Mouse (Mus musculus) A20 (cell line): ENCODE results near the gene Dscam.
"Not testable (repeated sequence)": the region's sequence is repeated elsewhere in the genome, so short reads cannot be mapped to it uniquely, and the experiment has no call there.

ENCODE experiments used
- DNase-seq: peaks from one replicate; pipeline ENCODE4 v3.0.0-alpha.2; 2011; ENCODE audit warnings: low read depth, low spot score

The Dscam gene

DNA sequence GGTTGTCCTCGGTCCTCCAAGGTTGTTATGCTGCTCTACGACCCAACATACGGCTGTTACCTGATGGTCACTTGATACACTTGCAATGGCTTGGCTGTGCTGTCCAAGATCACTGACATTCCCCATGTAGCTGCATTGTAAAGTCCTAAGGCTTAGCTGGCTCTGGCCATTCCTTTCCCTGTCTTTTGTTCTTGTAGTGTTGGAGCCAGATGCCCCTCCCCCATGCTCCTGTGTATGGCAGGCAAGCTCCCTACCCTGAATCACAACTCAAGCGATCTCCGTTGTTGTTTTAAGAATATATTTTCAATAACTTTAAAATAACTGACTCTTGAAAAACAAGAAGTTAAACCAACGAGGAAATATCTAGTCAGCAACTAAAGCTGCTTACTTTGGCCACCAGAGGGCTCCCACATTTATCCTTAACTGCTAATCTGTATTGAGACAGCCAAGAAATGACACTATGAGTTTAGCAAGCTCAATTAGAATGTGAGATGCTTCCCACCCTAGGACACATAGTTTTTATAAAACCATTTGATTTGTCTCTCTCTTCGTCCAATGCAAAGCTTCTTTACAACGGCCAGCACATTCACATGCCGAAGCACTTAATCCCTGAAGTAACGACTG lies 273.9 kb downstream of the Dscam start:
- DNase-seq: peak; percentile 40

DNA sequence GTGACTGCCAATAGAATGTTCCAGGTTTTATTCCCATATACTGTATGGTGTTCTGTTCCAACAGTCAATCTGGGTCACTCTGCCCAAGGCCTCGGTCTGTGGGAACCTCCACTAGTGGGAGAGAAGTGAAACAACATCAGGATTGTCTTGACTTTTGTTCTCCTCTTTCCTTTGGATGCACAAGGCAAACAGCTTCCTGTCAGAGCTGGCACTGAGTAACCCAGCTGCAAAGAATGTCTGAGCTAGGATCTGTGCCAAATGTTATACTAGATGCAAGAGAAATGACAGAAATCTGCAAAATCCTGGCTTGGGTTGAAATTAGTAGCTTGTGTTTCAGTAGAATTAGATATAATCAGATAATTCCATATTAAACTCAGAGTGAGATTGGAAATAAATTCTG lies 282.5 kb downstream of the Dscam start:
- DNase-seq: no peak

DNA sequence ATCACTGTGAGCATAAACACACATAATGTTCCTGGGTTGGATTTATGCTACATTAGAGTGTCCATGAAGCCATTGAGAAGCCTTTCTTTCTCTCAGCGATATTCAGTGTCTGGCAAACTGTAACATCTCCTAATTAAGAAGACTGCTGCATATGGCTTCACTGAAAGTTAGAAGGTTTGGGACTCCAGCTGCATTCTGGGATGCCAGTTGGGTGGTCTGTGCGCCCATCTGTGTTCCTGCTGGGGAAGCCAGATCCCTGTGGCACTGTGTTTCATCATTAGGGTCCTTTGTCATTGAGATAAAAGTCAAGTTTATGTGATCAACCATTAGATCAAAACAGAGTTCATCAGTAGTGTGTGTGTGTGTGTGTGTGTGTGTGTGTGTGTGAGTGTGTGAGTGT lies 284.7 kb downstream of the Dscam start:
- DNase-seq: no peak

GRCm38 (mm10) chr16:96884590-96884989 lies 286.0 kb downstream of the Dscam start:
- DNase-seq: not testable (repeated sequence)

DNA sequence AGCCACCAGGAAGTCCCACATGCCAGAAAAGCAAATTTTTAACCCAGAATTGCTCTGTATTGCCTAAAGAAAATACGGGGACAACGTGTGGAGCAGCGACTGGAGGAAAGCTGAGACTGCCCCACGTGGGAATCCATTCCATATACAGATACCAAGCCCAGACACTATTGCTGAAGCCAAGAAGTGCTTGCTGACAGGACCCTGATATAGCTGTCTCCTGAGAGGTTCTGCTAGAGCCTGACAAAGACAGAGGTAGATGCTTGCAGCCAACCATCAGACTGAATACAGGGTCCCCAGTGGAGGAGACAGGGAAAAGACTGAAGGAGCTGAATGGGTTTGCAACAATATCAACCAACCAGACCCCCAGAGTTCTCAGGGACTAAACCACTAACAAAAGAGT lies 293.3 kb downstream of the Dscam start:
- no peak for DNase-seq

- no peak for DNase-seq
Measured at GRCm38 (mm10) chr16:96872799-96873198, 297.8 kb downstream of the Dscam start.

DNA sequence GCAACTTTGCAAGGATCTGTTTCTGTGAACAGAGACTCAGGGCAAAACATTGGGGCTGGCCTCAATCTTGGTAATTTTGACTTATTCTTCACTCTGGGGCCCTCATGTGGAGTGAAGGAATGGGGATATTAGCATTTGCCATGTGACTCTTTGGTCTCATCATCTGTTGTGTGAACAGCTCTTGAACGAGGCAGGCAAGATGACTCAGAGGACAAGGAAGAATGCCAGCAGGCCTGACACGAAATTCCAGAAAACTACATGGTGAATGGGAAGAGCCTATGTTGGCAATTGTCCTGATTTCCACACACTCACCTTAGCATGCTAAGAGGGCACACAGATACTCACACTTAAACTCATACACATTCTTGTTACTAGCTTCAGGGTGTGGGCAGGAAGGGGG lies 313.0 kb downstream of the Dscam start:
- DNase-seq: no peak

DNA sequence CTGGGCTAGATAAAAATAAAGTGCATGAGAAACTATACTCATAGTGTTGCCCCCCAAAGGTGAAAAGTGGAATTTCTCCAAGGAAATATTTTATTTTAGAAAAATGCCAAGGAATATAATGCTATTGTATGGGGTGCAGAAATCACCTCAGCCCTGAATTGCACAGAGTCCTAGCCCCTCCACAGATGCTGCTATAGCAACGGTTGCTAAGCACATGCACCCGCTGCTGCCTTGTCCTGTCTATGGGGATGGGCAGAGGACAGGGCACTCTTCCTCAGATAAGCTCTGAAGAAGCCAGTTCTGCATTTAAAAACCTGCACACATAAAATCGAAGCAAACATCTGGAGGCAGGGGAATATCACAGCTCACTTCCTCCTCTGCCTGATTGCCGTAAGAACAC lies 315.5 kb downstream of the Dscam start:
- DNase-seq: peak; percentile 5

GRCm38 (mm10) chr16:96852383-96852782 lies 318.2 kb downstream of the Dscam start:
- DNase-seq: peak; percentile 37

DNA sequence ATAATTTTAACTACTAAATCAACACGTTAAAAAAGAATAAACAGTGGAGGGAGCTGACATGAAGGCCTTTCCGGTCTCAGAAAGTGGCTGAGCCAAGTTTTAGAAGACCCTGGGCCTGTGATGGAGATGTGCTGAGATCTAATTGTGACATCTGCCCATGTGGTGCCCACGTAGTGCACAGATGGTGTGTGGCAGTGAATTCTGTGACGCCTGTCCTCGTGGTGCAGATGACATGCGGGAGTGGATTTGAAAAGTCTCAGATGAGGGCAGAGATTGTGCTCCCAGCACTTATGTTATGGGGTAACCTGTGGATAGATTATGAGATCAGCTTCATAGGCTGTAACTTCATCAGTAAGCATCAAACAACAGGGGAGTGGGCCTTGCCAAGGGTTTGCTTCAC lies 321.6 kb downstream of the Dscam start:
- no peak for DNase-seq

DNA sequence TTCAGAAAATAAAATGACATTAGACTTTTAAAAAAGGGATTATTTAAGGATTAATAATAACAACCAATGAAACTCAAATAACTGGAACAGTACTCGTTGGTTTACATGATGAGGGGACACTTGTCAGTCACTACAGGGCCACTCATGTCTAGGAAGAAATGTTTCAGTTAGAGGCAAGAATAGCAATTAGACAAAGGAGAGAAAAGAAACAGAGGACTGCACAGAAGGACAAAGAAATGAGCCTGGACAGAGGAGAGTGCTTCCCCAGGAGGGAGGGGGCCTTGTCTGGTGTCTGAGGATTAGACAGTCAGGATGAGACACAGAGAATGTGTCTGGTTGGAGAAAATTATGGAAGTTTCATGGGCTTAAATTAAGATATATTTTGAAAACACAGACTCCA lies 324.0 kb downstream of the Dscam start:
- no peak for DNase-seq

DNA sequence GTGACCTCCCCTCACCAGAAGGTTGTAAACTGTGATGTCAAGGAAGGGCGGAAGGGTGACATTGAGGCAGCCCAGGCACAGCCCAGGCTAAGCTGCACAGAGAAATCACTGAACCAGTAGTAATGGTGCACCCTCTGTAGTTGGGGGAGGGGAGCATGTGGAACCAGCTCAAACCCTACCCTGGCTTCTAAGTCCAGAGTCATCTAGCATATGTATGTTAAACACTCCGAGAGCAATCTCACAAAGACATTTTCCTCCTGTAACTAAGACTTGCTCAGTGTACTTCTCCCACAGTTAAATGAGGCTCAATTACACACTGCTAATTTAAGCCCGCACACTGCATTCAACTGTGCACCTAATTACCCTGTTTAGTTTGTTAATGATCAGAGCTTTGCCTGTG lies 324.4 kb downstream of the Dscam start:
- DNase-seq: no peak

DNA sequence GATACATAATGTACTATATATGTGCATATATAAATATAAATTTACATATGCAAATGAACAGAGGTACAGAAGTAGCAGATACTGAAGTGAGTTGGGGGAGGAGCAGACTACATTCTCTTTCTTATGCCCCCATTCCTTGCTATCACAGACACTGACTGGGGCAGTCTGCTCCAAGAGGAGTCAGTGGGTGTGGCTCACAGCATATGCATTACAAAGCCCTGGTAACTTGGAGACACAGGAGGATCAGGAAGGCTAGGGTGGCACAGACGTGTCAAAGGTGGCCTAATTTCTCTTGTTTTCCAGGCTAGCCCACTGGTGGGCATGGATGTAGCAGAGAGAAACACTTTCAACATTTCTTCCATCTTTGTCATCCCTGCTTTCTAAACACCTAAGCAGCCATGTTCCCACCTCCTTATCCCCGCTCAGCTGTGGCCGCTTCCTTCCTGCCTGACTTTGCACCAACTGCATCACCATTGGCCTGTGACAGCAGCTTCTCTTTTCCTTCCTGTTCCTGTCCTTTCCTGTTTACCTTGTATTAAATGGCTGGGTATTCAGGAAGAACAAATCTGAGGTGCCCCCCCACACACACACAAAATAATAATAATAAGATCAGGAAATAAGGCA lies 325.0 kb downstream of the Dscam start:
- DNase-seq: no peak

DNA sequence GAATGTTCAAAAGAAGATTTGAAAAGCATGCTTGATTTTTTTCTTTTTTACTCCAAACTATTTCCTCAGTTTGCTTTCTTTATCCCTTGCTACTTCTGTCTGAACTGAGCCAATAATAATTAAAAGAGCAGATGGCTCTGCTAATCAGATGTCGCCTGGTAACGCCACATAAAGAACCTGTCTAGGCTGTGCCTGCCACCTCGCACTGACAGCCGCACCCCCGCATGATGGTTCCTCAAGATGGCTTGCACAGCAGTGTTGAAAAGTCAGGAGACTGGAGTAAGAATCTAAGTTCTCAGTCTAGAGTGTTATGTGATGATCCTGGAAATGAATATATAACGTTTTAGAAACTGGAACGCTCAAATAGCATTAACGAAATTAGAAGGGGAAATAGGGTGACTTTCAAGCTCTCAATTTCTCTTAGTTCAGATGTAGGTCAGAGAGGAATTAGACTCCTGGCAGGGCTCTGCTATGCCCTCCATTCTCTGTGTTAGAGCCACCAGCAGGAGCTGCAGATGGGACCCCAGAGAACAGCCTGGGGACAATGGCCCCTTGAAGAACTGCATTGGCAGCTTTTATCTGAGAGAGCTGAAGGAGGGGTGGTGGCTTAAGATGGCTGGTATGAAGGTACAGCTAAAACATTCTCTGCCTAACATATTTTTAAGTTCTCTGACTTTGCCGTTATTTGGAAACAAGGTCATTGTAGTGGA lies 326.7 kb downstream of the Dscam start:
- no peak for DNase-seq

GRCm38 (mm10) chr16:96842829-96843360 lies 327.7 kb downstream of the Dscam start:
- DNase-seq: peak; percentile 36

- peak; percentile 77 for DNase-seq
Measured at GRCm38 (mm10) chr16:96819649-96820048, 350.9 kb downstream of the Dscam start.

- DNase-seq: no peak
Measured at GRCm38 (mm10) chr16:96806298-96806697, 364.3 kb downstream of the Dscam start.

DNA sequence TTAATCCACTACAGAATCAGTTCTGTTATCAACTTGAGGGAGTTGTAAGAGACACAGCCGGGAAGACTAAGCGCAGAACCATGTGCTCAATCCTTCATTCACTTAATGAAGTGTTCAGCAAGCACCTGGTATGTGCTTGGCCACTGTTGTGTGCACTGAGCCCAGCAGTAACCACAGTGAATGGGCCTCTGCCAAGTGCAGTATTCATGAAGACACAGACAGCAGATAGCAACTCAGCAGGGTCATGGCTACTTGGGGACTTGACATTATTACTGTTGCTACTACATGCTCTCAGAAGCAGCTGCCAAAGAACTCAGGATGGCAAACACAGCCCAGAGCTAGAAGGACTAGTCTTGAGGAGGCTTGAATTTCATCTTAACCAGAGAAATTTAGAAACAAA lies 367.9 kb downstream of the Dscam start:
- no peak for DNase-seq

- DNase-seq: no peak
Measured at GRCm38 (mm10) chr16:96801650-96802237, 368.8 kb downstream of the Dscam start.

GRCm38 (mm10) chr16:96795431-96795830 lies 375.1 kb downstream of the Dscam start:
- peak; percentile 27 for DNase-seq

DNA sequence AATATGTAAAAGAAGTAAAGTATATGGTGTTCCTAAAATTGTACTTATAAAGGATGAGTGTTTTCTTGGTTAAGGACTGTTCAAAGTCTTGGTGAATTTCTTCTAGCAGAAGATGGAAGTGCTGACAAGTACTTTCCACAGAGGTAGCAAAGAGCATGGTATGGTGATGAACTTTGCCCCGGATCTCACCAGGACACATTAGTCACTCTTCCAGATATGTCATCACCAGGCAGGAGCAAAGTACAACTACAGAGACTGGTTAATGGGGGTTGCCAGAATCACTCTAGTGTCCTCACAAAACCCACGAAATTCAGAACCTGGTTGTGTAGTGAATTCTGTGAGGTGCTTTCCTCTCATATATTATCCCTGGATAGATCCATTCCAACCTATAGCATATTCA lies 379.2 kb downstream of the Dscam start:
- no peak for DNase-seq

DNA sequence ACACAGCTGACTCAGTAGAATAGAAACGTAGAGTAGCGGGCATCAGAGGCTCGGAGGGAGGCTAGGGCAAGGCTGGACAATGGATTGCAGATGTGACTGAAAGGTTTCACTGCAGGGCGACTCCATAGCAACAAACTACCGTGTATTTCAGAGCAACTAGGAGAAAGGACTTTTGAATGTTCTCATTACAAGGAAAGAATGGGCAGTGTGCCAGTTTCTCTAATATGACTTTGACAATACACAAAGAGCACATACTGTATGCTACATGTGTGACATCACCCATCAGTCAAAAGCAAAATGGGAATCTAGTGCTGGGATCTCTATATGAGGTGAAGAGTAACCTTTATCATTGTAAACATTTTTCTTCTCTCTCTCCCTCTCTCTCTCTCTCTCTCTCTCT lies 382.3 kb downstream of the Dscam start:
- DNase-seq: no peak
